Mouse (Mus musculus): ENCODE data around the gene Zfp661.

GRCm38 (mm10) chr2:127635581-127635980, 48.7 kb upstream of the Zfp661 start:
- TF ChIP-seq TAL1 (IDR thresholded peaks at IDR 0.05; ENCODE audit: low read length), result no peak
- no peak for TF ChIP-seq GATA1 (IDR thresholded peaks at IDR 0.05; ENCODE audit: low read length)

Data from erythroblast, embryonic 14.5 days (primary cell).